Mouse (Mus musculus) kidney, adult 8-10 months (tissue): ENCODE measurements around the gene Chmp2b.

Source experiments
- DNase-seq, 2 experiments: peaks; one replicate each; pipeline ENCODE4 v3.0.0; 2022

The Chmp2b gene

DNA sequence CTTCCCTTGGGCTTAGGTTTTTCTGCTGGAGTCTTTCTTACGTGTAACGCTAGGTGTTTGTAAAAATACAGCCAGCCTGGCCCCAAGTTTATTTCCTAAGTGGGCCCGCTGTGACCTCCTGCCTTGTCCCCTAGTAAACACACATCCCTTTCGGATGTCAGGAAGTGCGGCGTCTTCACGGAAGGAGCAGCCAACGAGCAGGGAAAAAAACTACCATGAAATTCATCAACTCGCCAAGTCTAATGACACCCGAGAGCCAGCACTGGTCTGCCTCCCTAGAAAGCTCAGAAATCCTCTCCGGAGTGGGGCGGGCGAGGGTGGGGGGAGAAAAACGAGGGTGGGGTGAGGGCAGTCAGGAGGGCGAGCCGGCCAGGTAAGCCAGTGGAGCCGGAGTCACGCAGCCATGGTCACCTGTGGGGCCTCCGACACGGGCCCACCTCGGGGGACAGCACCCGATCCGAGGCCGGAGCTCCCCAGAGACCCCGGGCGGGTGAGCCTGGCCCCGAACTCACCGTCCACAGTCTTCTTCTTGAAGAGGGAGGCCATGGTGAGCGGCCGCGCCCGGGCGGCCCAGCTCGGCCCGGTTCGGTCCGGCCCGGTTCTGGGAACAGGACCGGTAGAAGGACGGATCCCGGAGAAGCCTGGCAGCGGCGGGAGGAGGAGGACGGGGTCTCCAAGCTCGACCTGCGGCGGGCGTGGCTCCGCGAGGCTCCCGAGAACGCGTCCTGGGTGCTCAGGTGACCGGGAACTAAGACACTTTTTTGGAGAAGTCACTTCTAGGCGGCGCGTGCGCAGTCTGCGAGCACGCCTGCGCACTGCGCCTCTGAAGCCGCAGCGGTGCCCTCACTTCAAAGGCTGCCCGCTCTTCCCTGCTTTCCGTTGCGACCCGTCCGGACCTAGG lies at the start of gene Chmp2b:
Chmp2b (minus strand) TSS at position 764 of the 901 bp plus-strand sequence.
- DNase-seq: peak; percentile 85 to 88

DNA sequence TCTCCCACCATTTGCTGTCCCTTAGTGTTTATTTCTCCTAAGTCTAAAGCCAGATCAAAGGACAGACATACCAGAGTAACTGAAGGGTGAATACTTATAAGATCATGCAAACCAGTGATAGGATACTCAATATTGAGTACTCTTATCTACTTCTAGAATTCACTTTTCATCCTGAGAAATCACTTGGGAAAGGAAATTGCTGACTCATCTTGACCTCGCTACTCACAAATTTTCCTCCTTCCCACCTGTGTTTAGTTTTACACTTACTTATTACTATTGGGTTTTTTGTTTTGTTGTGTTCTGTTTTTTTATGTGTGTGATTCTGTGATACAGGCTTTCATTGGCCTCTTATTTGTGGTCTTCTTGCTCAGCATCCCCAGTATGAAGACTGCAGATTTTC lies 49.2 kb upstream of the Chmp2b start:
- no peak for DNase-seq

DNA sequence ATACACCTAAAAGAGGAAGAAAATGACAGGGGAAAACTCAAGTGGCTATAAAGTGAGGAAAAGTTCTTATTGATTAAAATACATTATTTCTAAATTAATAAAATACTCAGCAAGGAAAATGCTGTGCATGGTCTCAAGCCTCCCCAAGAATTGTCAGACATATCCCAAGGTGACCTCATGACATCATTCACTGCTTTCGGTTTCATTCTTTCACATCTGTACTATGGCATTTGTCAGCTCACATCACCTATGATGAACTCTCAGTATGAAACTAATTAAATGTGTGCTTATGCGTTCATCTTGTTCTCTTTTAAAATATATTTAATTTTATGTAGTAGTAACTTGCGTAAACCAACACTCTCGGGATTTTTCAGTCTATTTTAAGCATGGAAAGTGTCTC lies 38.3 kb upstream of the Chmp2b start:
- DNase-seq: no peak

DNA sequence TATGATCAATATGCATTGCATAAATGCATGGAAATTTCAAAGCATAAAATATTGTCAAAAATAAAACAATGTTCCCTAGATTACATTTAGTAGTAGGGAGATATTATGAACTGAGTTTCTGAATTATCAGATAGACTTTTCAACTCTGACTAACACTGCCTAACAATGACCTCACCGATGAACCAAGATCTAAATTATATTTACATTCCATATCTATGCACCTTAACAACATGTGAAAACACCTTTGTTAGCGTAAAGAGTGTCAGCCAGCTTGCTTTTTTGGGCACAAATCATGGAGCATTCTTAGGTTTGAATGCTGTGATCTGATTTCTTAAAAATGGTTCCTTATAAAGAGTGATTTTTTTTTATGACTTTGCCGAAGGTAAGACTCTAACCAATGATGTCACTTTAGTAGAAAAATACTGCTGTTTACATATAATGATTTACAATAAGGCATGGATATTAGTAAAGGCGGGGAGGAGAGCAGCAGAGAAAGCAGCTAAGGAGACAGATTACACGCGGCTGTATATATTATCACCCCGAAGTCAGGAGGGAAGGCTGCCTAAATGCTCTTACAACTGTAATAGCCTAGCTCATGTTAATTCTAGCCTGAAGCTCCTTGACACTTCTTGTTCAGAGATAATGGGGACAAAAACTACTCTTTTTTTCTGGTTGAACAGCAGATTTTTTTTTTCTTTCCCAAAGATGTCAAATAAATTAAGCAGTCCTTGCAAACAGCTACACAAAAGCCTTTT lies 23.8 kb upstream of the Chmp2b start:
- DNase-seq: no peak

- no peak for DNase-seq
These were observed 23.2 kb upstream of the Chmp2b start for GRCm38 (mm10) chr16:65585699-65586098.

DNA sequence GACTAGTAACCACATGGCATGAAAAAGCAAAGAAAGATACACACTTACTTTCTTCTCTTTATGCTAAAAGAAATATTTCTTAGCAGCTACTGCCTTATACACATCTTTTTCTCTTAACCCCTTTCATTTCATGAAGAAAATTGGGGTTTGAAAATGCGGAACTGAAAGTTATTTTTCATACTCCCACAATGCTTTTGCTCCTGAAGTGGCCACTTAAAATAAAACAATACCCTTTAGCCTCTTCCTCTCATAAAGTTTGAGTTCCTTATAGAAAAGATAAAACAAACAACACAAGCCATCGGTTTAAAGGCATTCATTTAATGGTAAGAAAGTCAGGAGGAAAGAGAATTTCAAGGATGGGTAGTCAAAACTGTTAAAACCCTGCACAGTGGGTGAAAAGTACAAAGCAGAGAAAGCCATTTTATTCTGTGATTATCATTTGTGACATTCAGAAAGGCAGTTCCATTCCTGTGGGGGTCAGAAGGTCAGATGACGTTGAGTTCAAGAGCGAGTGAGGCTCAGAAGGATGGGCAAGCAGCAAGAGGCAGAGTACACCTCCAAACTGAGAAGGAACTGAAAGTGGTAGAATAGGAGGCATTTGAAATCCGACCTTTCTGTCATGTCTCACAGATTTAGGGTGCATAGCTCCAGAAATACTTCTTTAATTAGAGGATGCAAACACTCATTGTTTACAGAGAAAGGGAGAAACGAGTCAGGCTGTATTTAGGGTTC lies 14.9 kb upstream of the Chmp2b start:
- no peak for DNase-seq

DNA sequence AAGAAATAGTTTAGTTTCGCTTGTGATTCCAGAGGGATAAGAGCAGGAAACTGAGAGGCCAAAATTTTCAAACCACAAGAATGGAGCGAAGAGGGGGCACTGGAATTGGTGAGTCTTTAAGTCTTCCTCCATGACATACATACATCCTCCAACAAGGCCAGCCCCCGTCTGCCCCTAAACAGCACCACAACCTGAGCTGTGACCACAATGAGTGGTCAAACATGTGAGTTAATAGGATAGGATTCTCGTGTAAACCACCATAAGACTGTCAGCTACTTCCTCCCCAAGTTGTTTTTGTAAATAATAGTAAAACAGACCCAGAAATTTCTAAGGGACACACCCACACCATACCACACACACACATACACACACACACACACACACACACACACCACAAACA lies 6.3 kb upstream of the Chmp2b start:
- no peak for DNase-seq

DNA sequence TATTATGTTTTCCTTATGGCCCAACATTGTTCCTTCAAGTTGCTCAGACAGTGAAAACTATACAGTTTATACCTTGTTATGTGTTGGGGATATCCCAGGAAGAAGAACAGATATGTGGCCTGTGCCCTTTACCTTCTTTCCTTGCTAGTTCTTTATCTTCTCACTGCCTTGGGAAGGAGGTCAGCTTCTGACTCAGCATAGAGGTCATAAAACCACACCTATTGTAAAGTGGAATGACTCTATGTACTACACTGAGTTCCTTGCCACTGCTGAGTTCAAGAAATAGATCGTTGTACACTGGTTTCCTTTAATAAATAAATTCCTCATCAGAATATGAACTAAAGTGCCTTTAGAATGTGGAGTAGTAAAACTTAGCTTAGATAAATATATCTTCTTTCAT lies 2.4 kb upstream of the Chmp2b start:
- no peak for DNase-seq

DNA sequence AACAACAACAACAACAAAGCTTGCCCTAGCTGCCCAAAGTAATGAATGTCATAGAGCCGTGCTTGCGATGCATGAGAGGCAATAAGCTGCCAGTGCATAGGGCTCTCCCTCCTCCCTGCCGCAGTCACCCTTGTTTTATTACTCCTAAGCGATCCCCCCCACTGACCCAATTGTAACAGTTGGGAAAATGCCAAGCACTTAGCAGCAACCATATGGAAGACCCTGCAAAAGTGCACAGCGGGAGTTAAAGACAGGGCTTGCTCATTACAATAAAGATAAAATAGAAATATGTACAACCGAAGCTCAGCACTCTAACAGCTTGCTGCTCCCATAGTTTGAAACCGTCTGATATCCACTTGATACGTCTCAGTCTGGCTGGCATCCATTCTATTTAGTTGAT lies 1.8 kb upstream of the Chmp2b start:
- DNase-seq: no peak

DNA sequence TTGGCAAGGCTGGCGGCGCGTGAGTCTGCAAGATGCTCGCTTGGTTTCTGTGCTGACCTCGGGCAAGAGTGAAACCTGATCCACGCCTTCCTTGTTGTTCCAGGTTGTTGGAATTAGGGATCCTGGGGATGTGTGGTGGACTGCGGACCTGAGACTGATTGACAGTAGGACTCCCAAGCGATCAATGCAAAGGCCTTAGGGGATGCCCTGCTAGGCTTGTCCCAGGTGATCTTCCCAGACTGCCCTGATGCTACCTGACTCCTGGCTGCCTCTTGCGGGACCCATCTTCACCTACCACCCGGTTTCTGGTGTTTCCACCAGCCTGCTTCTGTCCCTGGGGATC lies 309 bp upstream of the Chmp2b start:
- no peak for DNase-seq

DNA sequence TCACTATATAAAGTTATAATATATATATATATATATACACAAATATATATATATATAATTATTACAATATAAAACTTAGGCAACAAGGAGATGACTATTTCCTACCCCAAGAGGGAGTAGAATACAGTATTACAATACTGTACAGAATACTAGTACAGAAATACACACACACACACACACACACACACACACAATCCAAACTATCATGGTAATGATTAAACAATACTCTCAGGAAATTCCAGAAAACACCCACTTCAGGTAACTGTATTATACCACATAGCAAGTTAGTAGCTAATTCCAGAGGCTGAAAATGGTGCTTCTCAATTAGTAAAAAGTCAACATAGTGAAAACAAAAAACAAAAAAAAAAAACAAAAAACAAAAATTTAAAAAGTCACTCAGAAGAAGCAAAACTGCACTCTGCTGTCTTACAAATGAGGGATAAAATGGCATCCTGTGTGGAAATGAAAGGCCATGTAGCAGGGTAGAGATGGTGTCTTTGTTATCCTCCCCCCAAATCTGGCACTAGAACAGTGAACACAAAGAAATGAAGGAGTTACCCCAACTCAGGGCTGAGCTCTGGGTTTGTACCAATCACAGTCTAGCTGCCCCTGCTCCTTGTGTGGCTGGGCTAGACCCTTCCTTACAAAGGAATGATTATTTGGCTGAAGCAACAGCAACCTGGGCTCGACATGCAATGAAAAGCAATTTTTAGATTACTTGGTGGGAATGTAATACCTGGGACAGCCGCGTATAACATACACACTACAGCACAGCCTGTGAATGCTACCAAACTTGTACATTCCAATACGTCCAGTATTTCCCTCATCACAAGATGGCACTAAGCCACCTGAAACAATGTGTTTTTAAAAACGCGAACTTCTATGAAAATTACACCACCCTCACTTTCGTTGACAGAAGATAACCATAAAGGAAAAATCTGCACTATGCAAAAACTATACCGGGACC lies 1.2 kb downstream of the Chmp2b start:
- DNase-seq: peak in 1 of 2 experiments; percentile 18

GRCm38 (mm10) chr16:65559591-65559990 lies 2.9 kb downstream of the Chmp2b start:
- DNase-seq: peak; percentile 25 to 31

DNA sequence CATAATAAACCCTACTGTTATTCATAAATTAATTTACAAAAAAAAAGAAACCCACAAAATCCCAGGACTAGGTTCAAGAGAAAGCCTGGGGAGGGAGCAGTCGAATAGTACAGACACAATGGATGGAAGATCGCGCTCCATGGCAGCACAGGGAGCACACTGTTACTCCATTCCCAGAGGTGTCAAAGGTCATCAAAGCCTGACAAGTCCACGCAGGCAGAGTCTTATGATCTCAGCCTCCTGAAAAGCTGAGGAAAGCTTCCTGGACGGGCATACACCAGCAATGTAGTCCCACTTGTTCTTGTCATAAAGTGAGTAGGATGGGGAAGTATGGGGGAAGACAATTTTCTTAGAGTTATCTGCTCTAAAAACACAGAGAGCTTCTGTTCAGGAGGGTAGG lies 5.2 kb downstream of the Chmp2b start:
- DNase-seq: no peak

GRCm38 (mm10) chr16:65554267-65554666 lies 8.3 kb downstream of the Chmp2b start:
- DNase-seq: no peak

GRCm38 (mm10) chr16:65550814-65551213 lies 11.7 kb downstream of the Chmp2b start:
- no peak for DNase-seq

DNA sequence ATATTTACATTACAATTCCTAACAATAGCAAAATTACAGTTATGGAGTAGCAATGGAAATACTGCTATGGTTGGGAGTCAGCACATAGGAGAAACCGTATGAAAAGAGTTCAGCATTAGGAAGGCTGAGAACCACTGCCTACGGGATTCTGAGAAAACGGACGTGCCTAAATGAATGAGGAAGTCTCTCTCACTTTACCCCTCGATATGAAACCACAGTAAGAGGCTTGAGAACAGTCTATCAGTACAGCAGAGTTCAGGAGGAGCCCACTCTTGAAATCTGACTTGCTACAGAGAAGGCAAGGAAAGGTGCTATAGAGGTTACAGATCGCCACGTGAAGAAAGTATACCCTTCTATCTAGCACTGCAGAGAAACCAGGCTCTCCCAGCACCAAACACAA lies 13.6 kb downstream of the Chmp2b start:
- no peak for DNase-seq

DNA sequence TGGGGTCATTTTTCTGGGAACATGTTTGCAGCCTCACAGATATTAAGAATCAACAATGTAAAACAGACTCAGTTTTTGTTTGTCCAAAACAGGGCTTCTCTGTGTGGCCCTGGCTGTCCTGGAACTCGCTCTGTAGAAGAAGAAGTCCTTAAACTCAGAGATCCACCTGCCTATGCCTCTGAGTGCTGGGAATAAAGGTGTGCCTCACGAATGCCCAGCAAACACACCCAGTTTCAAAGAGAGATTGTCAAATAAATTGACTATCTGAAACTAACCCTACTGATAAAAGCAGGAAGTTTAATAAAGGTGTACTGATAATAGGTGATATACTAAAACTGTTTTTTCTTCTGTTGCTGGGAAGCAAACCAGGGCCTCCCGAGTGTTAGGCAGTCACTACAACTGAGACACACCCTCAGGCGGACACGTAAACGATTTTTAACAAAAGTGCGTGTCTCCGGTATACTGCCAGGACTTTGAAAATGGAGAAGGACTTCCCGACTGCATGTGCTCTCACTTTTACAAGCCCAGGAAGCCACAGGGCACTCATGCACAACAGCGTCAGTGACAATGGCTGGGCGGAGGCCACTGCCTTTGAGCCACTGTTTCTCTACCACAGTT lies 18.7 kb downstream of the Chmp2b start:
- DNase-seq: no peak

DNA sequence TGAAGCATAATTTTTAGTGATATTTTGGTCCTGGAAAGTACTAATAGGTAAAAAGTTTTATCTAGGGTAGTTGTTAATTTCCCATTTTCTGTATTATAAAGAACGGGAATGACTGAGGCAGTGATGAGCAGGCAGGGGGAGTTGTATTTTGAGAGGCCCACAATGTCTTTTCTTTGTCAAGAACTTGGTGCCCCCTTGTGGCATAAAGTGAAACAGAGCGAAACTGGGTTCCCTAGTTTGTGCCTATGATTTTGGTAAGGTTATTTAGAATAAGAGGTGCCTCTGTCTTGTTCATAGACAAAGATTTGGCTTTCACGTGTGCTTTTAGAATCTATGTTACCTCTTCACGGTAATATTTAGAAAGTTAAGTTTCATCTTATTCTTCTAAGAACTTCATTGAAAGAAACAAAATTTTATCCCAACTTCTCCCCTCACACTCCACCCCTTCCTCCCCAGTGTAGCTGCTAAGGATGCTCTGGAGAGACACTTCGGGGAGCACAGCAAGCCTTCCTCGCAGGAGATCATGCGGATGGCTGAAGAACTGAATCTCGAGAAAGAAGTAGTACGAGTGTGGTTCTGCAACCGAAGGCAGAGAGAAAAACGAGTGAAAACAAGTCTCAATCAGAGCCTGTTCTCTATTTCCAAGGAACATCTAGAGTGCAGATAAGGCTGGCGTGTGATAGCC lies 29.1 kb downstream of the Chmp2b start:
- peak in 1 of 2 experiments; percentile 35 for DNase-seq

GRCm38 (mm10) chr16:65531663-65532062 lies 30.9 kb downstream of the Chmp2b start:
- no peak for DNase-seq

GRCm38 (mm10) chr16:65529589-65529988 lies 32.9 kb downstream of the Chmp2b start:
- no peak for DNase-seq

DNA sequence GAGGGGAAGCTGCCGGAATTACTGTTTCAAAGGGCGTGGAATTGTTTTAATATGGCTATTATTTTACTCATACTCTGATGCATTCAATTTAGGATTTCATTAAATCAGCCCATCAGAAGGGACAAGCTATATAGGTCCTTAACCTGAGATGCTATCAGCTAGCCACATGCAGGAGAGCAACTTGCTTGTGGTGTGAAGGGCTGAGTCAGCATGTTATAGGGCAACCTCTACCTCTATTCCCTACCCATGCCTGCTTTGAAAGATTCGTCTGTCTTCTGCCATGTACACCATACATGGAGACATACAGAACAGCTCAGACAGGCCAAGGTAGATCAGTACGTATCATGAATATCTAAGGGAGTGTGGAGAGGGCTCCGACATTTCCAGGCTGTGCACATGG lies 35.8 kb downstream of the Chmp2b start:
- no peak for DNase-seq
